Mouse (Mus musculus) megakaryocyte, adult 5-6 weeks (primary cell): ENCODE data around the gene Pik3r5. TPM values are rescaled to one million over a fixed set of nuclear protein-coding genes. Genes with fewer than 3 reads are reported as not detected.
A peak's percentile ranks its signal among the peaks of the same experiment; 100 is the strongest.

Experiments
- ATAC-seq: 2 replicates; pipeline ENCODE4 v1.8.0; 2016; ENCODE audit warnings: mild to moderate bottlenecking, inconsistent platforms; ENCODE audit not compliant: poor library complexity, severe bottlenecking
- total RNA-seq, 2 experiments: library from RNA; stranded (forward) in 1 of 2; stranded (reverse) in 1 of 2; fragments of 153-499, 151-499 nt in 1 of 2; fragments of 221-1000, 200-1000 nt in 1 of 2; gene quantifications; 2 replicates each; pipeline versions ENCODE4 v1.2.3 to v1.2.4; 2015 to 2017

The Pik3r5 gene
- total RNA-seq, 2 experiments from 2014 or later: 40.8 to 55.3 TPM

DNA sequence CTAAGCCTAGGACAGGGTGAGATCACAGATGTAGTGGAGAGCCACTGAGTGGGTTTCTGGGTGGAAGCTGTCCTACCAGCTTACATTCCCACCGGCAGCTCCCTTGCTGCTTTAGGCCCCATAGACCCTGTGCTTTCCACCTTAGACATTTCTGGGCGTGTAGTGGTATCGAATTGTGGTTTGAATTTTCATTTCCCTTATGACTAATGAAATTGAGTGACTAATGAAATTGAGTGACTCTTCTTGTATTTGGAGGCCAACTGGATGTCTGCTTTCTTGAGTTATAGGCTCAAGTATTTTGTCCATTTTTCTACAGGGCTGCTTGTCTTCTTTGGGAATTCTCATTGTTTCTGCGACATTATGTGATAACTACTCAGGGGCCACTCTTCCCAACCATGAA is 14.6 kb downstream of the Pik3r5 start:
- ATAC-seq: peak; percentile 16; the same call in 1 of the 2 replicates

DNA sequence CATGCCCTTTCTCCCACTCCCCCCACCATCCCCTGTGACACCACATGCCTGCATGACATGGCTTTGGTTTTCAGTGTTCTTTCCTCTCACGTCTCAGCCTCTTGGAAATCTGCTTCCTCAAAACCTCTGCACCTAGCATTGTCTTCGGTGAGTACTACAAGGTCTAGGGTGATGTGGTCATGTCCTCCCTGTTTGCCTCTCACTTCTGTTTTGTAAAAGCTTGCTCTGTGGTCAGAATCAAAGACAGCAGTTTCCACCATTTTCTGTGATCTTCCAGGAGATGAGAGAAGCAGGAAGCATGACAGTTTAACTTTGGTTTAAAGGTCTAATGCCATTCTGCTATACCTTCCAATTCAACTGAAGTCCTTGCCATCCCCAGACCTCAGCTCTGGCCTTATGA is 15.3 kb downstream of the Pik3r5 start:
- peak; percentile 31; the same call in 1 of the 2 replicates for ATAC-seq

DNA sequence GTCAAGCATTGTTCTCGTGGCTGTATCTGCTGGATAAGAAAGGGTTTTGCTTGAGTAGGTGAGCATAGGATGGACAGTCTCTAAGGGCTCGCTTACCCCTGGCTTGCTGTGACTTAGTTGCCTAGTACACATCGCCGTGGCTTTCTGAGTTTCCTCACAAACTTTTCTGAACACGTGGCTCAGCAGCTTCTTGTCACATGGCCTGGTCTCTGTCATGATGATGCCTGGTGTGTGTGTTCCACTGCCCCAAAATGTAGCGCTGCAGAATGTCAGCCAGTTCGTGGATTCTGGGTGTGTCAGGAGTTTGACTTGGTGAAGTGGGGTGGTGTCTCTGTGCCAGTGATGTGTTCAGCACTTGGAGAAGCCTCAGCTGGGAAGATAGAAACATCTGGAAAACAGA is 16.4 kb downstream of the Pik3r5 start:
- no peak for ATAC-seq

DNA sequence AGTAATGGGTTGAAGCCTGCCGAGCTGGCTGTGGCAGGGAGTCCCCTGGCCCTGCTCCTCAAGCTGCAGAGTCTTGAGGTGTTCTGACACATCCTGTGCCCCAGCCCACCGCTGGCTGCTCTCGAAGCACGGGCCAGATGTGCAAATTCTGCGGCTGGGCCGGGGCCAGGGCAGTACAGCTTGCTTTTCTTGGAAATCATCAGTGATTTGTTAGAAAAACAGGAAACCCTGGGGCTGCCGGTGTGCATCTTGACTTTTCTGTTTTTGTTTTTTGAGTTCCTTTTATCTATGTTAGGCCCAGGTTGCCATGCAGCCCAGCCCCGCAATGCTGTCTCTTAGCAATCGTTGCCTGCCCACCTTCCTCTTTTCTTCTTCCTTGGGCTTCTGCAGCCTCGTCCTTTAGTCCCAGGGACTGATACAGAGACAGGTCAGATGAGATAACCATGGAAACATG is 19.4 kb downstream of the Pik3r5 start:
- peak; percentile 68 for ATAC-seq

DNA sequence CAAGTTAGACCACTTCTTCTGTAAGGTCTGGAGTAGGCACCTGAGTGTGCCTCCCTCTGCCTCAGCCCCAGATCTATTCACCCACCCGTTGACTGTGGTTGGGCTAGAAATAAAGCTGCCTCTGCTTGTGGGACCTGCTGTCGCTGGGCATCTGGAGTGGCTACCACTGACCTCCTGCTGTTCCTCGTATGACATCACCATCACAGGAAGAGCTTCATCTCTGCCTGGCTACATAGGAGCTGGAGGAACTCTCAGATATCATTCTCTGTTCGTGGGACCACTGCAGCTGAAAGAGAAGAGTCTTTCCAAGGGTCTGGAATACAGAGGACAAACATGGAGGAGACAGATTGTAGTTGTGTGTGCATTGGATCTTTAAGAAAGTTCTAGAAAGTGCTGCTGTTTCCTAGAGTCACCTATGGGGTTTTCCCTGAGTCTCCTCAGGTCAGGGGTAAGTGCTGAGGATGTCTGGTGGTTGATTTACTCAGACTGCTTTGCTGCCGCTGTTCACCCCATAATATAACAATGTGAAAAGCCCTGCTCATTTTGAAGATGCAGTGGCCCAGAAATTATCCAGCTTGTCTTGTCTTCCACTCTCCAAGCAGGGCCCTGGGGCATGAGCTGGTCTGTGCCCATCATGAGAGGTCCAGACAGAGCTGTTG is 20.0 kb downstream of the Pik3r5 start:
- 0 out of 2 replicates have a peak, but pooled peaks have one; percentile 9 for ATAC-seq

DNA sequence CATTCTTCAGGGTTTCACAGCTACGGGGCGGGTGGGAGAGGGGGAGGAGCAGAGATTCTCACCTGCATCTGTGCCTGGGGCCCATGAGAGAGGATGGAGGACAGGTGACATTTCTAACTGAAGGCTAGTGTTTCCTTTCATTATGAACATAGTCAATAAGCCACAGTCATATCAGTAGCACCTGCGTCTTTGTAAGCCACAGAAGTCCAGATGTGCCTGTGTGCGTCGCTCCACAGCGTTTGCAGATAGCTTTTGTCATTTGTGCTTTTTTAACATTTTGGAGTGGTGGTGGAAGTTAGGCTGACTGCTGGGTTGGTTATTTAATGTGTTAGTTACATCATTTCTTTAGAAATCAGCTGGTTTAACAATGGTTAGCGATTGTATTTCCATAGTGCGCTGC is 20.8 kb downstream of the Pik3r5 start:
- ATAC-seq: no peak

DNA sequence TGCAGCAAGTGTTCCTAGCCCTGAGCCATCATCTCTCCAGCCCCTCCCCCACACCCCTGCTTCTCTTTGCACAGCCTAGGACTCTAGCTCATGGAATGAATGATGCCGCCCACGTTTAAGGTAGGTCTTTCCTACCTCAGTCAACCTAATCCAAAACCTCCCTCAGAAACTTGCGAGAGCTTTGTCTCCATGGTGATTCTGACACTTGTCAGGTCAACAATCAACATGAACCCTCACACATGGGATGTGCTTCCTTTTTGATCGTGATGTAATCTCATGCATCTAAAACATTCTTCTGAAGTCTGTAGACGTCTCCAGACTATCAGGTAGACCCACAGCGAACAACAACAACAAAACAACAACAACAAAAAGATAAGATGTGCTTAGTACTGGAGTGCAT is 21.4 kb downstream of the Pik3r5 start:
- ATAC-seq: no peak

DNA sequence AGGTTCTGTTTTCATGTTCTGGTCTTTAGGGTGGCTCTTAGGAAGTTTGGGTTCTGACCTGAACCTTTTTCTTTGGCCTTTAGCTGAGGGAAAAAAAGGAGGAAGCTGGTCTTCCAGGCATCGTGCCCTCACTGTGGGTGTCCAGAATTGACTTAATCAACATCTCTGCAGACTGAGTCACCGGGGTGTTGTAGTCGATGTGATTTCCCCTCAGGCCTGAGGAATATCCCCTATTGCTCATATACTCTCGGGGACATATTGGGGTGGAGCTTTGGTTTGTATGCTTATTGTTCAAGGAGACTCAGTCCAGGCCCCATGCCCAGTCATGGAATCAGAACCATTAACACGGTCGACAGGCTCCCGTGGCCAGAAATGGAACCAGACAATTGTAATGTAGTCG is 26.2 kb downstream of the Pik3r5 start:
- ATAC-seq: peak; percentile 49

DNA sequence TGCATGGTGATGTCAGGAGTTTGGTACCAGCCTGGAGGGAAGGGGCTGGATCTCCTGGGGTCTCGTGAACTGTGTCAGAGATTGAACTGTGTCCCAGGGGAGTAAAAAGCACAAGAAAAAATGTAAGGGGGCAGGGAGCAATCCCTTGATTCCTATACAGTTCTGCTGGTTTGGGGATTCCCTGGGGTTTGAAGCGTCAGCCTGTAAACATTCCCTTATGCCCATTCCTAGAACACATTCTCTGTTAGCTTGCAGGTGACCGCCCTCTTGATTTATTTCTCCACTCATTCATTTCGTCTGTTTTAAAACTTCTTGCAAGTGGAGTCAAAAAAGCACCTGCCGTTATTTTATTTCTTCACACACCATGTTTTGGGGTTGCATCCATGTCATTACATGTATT is 27.1 kb downstream of the Pik3r5 start:
- ATAC-seq: no peak

DNA sequence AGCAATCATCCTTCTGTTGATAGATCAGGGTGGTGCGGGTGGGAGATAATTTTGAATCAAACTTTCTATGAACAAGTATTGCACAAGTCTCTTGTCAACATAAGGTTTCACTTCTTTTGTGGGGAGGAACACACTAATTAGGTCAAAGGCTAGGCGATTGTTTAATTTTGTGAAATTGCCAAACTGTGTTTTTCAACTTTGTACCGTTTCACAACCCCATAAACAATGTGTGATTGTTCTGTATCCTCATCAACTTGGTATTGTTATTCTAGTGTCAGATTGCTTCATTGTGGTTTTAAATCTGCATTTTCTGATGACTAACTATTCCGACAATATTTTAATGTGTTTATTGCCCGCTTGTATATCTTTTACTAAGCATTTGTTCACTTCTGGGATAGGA is 27.6 kb downstream of the Pik3r5 start:
- peak; percentile 35; the same call in 1 of the 2 replicates for ATAC-seq

DNA sequence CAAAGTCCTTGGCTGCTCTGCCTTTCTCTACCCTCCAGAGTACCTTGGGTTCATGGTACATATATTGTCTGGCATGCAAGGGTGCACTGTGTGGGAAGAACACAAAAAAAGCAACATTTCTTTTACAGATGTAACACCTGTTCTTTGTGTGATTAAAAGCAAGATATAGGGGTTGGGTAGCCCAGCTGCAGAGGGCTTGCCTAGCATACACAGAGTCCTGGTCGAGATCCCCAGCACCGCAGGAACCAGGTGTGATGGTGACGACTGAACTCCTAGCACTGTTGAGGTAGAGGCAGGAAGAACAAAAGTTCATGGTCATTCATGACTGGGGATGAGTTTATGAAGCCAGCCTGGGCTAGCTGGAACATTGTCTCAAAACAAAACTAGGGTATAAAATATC is 30.8 kb downstream of the Pik3r5 start:
- ATAC-seq: no peak

DNA sequence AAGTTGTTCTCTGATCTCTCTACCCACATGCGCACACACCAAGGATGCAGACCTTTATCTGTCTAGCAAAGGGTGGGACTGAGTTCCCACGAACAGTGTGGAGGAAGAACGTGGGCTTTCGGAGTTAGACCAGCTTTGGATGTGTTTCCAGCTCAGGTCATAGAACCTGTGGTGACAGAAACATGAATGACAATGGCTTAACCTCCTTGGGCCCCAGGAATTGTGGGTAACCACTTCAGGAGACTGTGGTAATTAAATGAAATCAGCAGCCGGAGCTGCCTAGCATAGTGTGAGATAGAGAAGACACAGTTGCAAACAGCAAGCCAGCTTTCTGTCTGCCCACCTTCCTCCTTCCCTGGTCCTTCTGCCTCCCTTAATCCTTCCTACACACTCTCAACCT is 32.3 kb downstream of the Pik3r5 start:
- no peak for ATAC-seq

DNA sequence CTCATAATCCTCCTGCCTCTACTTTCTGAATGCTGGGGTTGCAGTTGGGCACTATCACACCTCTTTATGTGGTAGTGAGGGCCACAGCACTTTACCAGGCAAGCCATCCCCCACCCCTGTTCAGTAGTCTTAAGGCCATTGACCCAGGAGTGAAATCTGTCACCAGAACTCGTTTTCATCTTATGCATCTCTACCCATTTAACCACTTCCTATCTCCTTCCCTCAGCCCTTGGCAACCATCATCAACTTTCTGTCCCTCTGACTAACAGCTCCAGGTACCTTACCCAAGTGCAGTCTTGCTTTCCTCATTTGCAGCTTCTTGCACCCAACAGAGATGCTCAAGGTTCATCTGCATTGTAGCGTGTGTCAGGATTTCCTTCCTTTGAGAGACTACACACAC is 33.2 kb downstream of the Pik3r5 start:
- ATAC-seq: no peak

DNA sequence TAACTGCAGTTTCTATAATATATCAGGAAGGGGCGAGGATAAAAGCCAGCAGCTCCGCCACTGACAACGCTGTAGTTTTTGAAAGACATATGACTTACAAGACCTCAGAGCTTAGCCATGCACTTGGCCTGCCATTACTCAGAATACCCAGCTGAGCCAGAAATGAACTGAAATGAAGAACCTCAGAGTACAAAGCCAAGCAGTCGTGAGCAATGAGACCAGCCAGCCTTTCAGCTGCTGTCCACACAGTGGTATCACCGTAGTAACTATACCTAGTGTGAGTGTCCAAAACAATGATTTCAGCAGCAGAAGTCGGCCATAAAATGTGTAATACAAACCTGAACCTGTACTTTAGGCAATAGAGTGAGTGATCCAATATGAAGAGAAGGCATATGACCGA is 35.5 kb downstream of the Pik3r5 start:
- ATAC-seq: no peak

DNA sequence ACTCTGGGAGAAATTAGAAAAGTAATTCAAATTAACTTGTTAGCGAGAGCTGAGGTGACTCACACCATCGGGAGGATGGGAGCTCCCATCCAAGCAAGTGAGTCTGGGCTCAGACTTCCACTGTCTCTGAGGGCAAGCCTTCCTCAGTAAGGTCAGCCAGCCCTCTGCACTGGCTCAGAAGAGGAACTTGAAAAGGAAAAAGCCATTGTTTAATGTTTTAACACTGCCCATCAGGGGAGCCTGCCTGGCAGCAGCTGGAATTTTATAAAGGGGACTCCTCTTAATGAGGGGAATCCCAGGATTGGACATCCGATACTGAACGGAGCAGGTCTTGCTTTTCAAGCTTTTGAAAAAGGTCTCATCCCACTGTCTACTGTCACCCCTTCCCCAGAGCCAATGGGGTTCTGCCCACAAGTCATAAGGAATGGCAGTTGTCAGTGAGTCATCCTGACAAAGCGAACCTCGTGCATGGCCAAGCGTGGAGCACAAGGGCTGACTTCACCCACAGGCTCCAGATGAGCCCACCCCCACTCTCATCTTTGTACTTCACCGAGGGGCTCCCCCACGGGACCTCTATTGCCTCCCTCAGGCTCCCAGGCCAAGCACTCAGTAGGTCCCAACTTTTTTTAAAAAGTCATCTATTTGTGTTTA is 36.2 kb downstream of the Pik3r5 start:
- ATAC-seq: no peak

DNA sequence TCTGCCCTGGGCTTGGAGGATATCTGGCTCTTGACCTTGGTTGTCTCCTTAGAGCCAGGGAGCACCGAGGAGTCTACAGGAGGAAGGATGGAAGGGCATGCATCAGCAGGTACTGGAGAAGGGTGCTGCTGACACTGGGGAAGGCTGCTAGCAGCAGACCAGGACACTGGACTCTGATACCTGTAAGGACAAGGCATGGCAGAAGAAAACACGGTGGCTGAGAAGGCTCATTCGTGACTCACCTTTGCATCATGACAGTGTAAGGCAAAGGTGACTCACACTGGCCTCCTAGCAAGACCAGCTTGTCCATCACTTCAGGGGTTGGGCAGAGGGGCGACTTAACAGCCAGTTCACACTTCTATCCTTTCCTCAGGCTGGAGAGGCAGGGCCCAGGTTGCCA is 37.0 kb downstream of the Pik3r5 start:
- no peak for ATAC-seq

DNA sequence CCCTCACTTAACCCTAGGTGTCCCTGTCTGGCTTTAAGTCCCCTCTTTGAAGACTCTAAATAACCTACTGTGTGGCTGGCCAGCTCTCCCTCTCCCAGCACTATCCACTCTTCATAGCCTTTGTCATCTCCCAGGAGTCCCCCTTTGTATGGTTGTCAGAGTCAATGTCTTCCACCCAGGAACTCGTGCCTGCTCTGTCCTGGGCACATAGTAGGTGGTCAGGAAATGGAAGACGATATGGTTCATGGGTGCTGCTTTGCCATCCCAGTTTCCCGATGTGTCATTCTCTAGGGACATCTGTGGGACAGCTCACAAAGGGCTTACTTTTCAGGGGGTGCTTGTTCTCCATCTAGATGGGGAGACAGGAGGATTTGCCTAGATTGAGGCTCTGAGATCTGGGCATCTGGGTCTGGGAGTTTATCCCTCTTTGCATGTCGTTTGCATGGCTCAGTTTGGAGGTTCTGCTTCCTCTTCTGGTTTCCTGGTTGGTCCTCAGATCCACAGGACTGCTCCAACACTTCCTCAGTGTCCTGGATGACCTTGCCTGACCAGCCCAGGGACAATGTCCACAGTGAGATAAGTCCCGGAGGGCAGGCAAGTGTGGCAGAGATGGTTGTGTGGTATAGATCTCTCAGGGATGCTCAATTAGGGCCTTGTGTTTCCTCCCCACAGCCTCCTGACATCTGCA is 40.4 kb downstream of the Pik3r5 start:
- no peak for ATAC-seq

DNA sequence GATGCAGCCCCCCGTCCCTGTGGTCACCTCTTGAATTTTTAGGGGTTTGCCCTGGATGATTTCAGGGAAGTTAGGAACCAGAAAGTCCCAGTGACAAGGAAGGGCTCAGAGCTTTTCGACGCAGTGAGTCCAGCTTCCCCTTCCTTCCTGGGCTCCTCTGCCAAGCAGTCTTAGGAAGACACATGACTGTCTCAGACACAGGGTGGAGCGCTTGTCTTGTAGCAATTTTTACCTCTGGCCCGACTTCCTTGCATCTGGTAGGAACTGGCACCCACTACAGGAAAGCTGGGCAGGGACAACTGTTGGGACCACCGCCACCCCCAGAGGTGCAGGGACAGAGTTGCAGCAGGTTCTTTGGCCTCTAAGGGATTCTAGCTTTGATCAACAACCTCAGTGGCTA is 42.7 kb downstream of the Pik3r5 start:
- ATAC-seq: no peak

DNA sequence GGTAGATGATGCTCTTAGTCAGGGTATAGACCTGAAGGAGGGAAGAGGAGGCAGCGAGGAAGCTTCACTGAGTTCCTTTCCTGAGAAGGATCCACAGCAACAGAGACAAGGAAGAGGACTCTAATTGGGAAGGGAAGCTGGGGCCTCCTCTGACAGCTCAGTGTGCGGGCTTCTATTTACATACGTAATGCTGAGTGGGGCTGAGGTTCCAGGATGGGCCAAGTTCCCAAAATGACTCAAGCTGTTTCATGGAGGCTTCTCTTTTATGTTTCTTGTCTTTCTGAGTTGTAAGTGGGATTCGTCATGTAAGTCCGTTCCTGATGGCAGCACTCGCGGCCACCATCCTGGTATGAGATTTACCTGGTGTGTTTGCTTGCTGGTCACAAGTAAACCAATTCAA is 43.8 kb downstream of the Pik3r5 start:
- ATAC-seq: no peak

DNA sequence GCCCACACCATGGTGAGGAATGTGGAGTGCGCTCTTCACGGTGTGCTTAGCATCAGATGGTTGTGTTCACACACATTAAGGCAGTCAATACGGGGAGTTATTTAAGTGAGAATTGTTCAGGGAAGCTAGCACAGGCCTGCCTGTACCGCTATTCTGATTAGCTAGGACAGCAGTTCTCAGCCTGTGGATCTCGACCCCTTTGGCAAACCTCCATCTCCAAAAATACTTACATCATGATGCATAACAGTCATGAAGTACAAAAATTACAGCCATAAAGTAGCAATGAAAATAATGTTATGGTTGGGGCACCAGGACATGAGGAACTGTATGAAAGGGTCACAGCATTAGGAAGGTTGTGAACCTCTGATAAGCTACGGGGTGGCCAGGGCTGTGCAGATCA is 45.7 kb downstream of the Pik3r5 start:
- ATAC-seq: no peak

DNA sequence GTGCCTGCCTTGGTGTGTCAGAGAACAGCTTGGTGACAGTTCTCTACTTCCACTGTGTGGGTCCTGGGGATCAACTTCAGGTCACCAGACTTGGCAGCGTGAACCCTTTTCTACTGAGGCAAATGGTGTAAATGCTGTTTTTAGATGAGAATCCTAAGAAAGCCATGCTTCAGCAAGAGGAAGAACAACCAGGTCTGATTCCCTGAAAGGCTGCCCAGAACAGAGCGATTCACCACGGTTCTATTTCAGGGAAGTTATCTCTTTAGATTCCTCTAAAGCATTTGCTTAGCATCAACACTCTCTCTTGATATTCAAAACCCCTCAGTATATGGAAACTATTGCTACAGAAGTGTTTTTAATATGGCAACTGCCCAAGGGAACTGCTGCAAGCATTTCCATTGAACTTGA is 46.7 kb downstream of the Pik3r5 start:
- ATAC-seq: no peak

DNA sequence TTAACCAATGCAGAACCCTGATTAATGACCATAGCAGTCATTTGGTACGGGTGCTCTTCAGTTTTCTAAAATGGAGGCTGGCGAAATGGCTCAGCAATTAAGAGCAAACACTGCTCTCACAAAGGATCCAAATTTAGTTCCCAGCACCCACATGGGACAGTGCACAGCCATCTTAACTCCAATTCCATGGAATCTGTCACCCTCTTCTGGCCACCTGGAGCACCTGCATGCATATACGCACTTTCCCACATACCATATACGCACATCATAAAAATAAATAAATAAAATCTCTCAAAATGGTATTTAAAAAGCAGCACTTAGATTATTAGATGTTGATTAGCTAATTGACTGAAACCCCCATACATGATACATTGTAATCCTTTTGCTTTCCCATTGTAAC is 48.7 kb downstream of the Pik3r5 start:
- no peak for ATAC-seq
